Mouse (Mus musculus) lung, postnatal 36 days (tissue): ENCODE data around the gene Hist1h3i.
A peak's percentile ranks its signal among the peaks of the same experiment; 100 is the strongest.
"Not testable (repeated sequence)": the region's sequence is repeated elsewhere in the genome, so short reads cannot be mapped to it uniquely, and the experiment has no call there.

Experiments
- DNase-seq: peaks from one replicate; pipeline ENCODE4 v3.0.0; 2022; ENCODE audit warnings: mixed read lengths

The Hist1h3i gene

DNA sequence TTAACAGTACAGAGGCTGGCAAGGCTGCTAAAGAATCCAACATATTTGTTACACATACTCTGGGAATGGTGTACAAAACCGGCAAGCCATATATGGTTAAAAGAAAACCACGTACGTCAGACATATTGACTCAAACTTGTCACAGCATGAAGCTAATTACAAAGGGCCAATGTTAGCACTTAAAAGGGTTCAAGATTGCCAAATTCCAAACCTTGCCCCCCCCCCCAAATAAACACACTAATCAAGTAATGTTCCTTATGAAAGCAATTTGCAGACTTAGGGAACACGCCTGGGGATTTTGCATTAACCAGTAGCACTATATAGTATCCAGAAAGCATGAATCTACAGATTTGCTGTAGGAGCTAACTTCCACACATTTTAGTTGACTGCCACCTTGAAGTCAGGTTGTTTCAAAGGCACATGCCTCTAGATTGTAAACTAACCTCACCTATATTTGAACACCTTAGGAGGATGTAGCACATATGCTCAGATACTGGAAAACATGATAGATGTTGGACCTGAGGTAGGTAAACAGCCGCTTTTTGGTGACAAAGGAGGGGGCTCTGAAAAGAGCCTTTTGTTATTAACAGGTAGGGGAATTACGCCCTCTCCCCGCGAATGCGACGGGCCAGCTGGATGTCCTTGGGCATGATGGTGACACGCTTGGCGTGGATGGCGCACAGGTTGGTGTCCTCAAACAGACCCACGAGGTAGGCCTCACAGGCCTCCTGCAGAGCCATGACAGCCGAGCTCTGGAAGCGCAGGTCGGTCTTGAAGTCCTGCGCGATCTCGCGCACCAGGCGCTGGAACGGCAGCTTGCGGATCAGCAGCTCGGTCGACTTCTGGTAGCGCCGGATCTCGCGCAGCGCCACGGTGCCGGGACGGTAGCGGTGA lies 562 bp downstream of the Hist1h3i start:
- not testable (repeated sequence) for DNase-seq

DNA sequence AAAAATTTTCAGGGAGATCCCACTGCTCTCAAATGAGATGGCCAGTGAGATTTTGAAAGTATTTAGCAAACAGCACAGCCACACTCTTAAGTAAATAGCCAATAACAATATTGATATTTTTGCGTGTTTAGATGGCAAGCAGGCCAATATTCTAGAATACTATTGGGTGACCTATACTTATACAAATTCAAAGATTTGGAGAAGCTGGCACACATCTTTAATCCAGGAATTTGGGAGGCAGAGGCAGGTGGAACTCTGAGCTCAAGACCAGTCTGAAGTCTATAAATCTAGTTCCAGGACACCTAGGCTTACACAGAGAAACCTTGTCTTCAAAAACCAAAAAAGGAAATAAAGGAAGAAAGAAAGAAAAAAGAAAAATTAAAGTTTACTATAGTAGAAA lies 1.5 kb downstream of the Hist1h3i start:
- no peak for DNase-seq

DNA sequence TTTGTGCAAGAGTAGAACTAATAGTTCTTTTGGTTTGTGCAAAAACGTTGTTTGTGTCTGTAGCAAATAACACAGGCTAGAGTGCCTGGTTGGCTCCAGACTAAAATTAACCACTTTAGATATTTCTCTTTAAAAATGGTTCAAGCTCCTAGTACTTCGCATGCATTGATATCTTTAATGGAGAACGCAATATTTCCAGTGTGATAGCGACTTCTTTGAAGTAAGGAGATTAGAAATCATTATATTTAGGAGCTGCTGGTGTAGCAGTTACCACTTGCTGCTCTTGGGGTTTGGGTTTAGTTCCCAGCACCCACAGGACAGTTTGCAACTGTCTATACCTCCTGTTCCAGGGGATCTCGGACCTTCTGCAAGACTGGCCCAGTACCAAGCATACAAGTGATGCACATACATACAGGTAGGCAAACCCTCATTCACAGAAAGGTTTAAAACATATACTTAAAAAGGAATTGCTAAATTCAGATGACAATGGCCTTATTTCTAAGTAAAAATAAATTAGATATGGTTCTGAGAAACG lies 2.1 kb downstream of the Hist1h3i start:
- DNase-seq: no peak

DNA sequence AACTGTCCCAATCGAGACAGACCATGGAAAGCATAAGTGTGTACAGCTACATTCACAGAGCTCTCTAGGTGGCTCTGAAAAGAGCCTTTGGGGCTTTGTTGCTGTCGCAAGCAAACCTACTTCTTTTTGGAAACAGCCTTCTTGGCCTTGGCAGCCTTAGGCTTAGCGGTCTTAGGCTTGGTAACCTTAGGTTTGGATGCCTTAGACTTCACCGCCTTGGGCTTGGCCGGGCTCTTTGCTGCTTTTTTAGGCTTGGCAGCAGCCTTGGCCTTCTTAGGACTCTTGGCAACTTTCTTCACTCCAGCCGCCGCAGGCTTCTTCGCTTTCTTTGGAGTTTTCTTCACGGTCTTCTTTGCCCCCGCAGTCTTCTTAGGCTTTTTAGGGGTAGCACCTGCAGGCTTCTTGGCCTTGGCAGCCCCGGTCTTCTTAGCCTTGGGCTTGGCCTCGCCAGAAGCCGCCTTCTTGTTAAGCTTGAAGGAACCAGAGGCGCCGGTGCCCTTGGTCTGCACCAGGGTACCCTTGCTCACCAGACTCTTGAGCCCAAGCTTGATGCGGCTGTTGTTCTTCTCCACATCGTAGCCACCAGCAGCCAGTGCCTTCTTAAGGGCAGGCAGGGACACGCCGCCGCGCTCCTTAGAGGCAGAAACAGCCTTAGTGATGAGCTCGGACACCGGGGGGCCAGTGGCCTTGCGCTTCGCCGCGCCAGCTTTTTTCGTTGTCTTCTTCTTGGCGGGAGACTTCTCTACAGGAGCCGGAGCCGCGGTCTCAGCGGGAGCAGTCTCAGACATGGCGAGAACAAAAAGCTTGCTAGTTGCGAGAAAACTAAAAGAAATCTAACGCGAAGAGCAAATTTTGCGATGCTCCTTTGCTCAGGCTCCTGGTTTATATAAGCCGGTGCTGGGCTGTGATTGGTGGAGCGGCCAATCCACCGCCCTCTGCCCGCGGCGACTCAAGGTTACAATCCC lies 3.1 kb downstream of the Hist1h3i start, which contains the start of gene Hist1h1b:
Hist1h1b (minus strand) TSS at position 859 of the 965 bp plus-strand sequence.
- peak; percentile 53 for DNase-seq

DNA sequence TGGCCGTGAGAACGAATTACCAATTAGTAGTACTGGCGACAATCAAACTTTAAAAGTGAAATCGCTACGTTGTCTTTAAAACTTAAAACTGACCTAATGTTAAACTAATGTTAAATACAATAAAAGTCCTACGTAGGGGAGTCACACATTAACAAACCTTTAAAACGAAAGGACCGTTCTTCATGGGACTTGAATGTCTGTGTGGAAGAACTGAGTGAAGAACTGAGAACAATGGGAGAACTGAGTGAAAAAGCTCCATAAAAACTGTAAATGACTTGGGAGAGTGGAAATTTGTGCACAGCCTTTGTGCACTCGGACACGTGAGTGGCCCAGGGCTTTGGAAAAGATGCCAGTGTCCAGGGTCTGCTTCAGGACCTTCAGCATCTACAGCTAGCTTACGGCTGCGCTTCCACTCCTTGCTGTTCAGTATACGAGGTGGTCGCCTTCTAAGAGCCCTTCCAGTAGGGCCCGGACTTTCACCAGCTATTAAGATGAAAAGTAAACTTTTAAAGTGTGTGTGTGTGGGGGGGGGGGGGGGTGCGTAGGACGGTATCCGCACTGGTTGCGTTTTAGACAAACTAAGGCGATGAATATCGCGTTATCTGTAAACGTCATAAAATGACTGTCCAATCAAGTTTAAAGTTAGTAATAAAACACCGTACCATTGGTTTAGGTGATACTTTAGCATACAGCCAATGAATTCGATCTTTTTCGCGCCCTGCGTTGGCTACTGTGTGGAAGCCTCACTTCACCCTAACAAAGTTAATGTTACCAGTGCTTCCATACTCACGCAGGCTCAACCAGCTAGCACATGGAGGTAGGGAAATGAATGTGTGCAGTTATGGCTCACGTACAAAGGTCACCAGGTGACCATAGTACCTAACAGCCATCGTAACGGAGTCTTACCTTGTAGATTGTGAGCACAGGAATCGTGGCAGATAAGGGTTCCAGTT lies 4.1 kb downstream of the Hist1h3i start:
- DNase-seq: peak; percentile 88

DNA sequence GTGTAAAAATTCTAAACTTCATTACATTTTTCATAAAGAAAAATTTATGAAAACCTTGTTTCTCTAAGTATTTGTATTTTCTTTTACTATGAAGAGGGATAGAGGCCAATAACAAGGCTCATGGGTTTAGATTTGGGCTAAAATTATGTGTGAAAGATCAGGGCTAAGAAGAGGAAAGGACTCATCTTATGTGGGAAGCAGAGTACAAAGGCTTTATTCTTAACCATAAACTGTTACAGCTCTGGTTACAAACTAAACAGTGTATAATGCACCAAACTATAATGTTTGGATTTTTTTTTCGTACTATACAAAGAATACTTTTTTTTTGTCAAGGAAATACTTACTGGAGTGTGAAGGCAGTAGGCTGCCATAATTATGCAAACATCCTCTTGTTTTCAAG lies 27.5 kb downstream of the Hist1h3i start:
- no peak for DNase-seq

DNA sequence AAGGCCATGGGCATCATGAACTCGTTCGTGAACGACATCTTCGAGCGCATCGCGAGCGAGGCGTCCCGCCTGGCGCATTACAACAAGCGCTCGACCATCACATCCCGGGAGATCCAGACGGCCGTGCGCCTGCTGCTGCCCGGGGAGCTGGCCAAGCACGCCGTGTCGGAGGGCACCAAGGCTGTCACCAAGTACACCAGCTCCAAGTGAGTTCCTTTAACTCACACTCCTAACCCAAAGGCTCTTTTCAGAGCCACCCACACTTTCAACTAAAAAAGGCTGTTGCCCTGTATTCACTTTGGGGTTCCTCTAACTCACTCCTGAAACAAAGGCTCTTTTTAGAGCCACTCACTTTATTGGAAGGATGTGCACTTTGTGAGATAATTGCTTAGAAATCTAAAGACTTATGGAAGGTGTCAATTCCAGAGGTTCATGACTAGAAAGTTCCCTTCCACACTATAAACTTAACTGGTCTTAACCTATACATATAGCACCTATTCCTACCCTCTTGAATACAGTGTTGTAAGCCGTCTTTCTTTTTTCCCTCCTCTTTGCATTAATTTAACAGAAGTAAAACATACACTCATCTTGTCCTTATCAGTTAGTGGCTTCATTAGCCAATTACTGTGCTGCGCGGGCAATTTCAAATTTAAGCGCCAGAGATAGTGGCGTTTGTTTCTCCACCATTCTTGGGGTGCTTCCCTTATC lies 28.7 kb downstream of the Hist1h3i start:
- peak; percentile 32 for DNase-seq

DNA sequence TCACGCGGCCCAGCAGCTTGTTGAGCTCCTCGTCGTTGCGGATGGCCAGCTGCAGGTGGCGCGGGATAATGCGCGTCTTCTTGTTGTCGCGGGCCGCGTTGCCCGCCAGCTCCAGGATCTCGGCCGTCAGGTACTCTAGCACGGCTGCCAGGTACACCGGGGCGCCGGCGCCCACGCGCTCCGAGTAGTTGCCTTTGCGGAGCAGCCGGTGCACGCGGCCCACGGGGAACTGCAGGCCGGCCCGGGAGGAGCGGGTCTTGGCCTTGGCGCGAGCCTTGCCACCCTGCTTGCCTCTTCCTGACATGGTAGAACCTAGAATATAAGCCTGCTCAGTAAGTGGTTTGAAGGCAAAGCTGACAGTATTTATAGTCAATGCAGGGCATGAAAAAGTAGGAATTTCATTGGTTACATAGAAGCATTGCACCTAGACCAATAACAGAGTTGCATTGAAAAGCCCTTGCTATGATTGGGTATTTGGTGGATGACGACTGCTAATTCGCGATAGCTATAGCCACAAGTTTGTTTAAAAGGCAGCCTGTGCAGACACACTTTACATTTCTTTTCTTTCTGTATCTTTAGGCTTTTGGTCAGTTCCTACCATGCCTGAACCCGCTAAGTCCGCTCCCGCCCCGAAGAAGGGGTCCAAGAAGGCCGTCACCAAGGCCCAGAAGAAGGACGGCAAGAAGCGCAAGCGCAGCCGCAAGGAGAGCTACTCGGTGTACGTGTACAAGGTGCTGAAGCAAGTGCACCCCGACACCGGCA lies 29.5 kb downstream of the Hist1h3i start, which contains the start of the genes Hist1h2ak and Hist1h2bn:
Hist1h2ak (minus strand) TSS at position 304 of the 762 bp plus-strand sequence.
Hist1h2bn (plus strand) TSS at position 600 of the 762 bp plus-strand sequence.
- peak; percentile 87 for DNase-seq

DNA sequence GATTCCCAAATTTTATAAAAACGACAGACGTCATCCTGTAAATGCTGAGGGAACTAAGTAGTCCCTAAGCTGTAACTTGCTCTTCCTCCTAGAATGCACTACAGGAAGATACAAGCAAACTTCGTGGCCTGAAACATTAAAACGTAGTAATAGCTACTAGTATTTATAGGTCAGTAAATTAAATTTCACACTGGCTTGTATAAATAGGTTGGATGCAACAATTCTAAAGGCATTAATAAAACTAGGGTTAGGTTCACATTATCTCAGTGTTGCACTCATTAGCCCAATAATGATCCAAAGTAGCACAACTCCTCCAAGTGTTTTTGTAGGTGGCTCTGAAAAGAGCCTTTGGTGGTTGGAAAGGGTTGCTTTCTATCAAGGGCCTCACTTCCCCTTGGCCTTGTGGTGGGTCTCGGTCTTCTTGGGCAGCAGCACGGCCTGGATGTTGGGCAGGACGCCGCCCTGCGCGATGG lies 30.1 kb downstream of the Hist1h3i start:
- no peak for DNase-seq

DNA sequence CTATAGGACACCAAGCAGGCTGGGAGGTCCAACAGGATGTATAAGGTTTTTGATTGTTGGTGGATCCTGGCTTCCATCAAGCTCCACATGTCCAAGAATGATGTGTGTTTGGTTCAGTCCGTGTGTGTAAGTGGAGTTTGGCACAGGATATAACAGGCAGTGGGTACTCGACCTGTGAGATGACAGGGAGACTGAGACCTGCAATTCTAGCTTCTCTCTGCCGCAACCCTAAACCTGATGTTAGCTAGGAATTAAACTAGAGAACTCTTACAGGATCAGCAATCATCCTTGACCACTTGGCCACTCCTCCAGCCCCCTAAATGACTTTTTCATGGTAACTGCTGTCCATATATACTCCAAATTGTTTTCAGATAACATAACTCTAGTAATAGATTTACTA lies 30.8 kb downstream of the Hist1h3i start:
- DNase-seq: no peak

DNA sequence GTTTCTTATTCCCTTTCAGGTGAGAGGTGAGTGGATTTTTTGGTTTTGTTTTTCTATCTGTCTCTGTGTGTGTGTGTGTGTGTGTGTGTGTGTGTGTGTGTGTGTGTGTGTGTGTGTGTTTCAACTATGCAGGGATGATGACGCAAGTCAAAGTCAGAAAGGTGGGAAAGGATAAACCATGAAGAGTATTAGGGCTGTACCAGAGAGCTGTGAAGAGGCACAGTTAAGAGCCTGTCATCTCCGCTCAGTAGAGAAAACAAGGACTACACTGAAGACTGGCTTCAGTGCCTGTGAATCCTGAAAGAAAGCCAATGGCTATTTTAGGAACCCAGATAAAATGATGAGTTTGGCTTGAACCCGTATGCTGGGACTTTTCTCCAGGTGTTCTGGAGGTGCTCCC lies 31.3 kb downstream of the Hist1h3i start:
- DNase-seq: no peak

DNA sequence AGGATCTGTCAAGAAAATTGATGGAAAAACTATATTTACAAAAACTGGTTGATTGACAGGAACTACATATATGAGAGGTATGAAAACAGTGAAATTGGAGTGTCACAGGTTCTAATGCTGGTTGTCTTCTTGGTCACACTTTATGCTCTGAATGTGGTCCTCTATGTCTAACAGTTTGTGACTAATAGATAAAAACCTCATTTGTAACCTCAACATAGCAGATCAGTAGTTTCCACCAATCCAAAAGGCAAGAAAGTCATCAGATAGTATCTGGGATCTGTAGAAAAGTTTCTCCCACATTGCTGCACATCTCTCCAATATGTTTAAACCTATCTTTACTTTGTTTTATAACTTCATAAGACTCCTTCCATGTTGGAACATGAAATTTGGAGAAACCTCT lies 31.8 kb downstream of the Hist1h3i start:
- DNase-seq: no peak

DNA sequence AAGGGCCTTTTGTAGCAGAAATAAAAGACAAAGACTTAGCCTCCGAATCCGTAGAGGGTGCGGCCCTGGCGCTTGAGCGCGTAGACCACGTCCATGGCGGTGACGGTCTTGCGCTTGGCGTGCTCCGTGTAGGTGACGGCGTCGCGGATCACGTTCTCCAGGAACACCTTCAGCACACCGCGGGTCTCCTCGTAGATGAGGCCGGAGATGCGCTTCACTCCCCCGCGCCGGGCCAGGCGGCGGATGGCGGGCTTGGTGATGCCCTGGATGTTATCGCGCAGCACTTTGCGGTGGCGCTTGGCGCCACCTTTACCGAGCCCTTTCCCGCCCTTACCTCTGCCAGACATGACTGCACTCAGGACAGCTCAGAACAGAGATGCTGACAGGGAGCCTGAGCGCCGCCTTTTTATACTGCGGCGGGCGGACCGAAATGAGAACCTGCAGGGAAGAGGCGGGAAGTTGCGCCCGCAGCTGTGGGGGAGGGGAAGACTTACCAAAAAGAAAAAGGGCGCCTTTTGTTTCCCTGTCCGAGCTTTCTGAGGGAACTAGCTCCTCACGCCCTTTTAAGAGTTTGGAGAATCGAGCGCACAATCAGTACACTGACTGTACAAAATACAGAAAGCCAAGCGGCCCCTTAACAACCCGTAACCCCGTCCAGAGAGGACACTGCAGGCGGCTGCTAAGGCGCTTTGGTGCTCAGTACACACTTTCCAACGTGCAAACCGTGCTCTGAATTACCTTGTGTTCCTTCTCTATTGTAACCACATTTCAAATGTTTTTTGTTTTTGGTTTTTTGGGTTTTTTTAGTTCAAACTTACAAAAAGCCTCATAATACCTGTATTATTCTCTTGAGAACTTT lies 32.8 kb downstream of the Hist1h3i start, which contains the start of gene Hist1h4k:
Hist1h4k (minus strand) TSS at position 347 of the 859 bp plus-strand sequence.
- peak; percentile 91 for DNase-seq

DNA sequence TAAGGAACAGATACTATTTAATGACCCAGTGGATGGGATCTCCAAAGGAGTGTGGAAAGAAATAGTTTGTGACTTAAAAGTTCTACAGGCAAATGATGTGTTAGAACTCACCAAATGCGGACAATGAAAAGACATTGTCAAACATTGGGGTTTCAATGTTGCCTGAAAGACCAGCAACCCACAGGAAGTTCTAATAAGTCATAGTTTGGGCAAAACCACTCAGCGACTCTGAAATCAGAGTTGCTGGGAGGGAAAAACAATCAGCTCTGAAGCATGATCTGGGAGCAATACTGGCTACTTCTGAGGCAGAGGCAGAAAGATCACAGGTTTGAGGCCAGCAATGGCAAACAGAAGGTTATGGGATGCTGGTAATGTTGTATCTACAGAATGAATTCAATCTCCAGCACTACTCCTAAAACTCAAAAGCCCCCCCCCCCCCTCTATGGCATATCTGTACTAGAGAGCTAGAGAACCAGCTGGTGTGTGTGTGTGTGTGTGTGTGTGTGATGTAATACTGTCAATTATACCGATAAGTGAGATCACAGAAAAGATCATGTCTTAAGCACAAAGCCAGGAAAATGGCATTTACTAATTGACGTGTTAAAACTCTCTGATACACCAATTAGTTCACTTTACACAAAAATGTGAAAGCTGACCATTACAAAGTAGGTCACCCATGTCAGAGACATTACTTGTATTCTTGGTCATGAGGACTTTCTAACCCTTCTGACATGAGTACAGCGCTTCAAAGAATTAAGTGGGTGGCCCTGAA lies 33.6 kb downstream of the Hist1h3i start:
- no peak for DNase-seq

DNA sequence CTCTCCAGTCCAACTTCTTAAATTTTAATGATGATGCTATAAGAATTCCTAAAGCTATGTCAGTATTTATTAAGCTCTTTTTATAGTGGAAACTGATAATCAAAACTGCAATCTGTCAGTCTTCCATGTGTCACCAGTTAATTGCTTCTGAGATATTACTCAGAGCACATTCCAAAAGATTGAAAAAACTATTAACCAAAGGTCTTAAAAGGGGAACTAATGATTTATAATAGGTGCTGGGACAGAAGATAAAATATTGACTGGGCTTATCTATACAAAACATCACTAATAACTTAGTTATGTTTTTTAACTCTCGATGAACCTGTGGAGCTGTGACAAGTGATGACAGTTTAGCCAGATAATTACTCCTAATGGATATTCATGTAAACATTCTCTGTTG lies 38.2 kb downstream of the Hist1h3i start:
- DNase-seq: no peak

DNA sequence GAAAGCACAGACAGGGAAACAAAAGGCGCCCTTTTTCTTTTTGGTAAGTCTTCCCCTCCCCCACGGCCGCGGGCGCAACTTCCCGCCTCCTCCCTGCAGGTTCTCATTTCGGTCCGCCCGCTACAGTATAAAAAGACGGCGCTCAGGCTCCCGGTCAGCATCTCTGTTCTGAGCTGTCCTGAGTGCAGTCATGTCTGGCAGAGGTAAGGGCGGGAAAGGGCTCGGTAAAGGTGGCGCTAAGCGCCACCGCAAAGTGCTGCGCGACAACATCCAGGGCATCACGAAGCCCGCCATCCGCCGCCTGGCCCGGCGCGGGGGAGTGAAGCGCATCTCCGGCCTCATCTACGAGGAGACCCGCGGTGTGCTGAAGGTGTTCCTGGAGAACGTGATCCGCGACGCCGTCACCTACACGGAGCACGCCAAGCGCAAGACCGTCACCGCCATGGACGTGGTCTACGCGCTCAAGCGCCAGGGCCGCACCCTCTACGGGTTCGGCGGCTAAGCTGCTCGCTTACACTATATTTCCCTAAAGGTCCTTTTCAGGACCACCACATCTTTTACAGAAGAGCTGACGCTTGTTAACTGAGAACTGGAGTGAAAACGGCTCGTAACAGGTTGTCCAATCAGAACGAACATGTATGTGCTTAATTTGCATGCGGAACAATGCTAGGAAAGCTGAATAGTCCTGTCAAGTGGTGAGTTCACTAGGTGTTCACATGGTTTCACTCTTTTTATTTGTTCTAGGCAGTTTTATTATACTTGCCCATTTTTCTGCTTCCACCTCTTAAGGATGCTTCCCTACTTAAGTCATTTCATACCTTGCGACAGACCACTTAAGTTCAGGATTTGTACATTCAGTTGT lies 48.0 kb downstream of the Hist1h3i start, which contains the start of gene Hist1h4j:
Hist1h4j (plus strand) TSS at position 159 of the 862 bp plus-strand sequence.
- DNase-seq: peak; percentile 75
